Mouse (Mus musculus) cerebellum, adult 2 months (tissue): ENCODE results near the gene Mob2. TPM values are rescaled to one million over a fixed set of nuclear protein-coding genes. Genes with fewer than 3 reads are reported as not detected.

Source experiments
- DNase-seq, 2 experiments: peaks; one replicate each; pipeline ENCODE4 v3.0.0; 2021
- H3K27ac ChIP-seq: fragments of 200-500 bp; 2 replicates; pipeline ENCODE4 v1.5.1; 2012; ENCODE audit warnings: low read length, control low read depth, inconsistent platforms; ENCODE audit not compliant: insufficient read depth
- H3K27me3 ChIP-seq: fragments of 200-500 bp; 2 replicates; pipeline ENCODE4 v1.6.1; 2012; ENCODE audit warnings: inconsistent platforms, mild to moderate bottlenecking, low read length, moderate library complexity; ENCODE audit not compliant: control insufficient read depth, insufficient read depth
- H3K4me1 ChIP-seq: fragments of 200-500 bp; 2 replicates; pipeline ENCODE4 v1.6.1; 2011; ENCODE audit warnings: low read length; ENCODE audit not compliant: control insufficient read depth, insufficient read depth
- H3K4me3 ChIP-seq: fragments of 200-500 bp; replicated peaks from 2 replicates; pipeline ENCODE3; 2011; ENCODE audit warnings: mild to moderate bottlenecking, low read depth, low read length, control low read depth; ENCODE audit not compliant: insufficient read depth
- CTCF ChIP-seq: fragments of 200-500 bp; IDR thresholded peaks from 2 replicates; pipeline ENCODE4 v1.5.1; 2011; ENCODE audit warnings: low read depth, mild to moderate bottlenecking, control low read depth, low read length, moderate library complexity, borderline replicate concordance; ENCODE audit not compliant: insufficient read depth
- POLR2A ChIP-seq: fragments of 200-500 bp; IDR thresholded peaks from 2 replicates; pipeline ENCODE4 v1.6.1; 2011; ENCODE audit warnings: low read length, control low read depth, borderline replicate concordance; ENCODE audit not compliant: insufficient read depth
- WGBS: fragments of 180-500 bp; shearing (Covaris S2); methylation state at CpG from one replicate; pipeline ENCODE4 v1.1.7; 2018; 5-methylcytosine and 5-hydroxymethylcytosine counted together
- polyA plus RNA-seq: library from polyadenylated mRNA; depleted of rRNA; stranded (reverse); fragments of >200 nt; gene quantifications from 2 replicates; pipeline ENCODE4 v1.2.3, GENCODE M21; 2012; rRNA removed

Mob2 gene
- polyA plus RNA-seq: 67.5 and 73.4 TPM in 2 replicates

GRCm38 (mm10) chr7:142060931-142061565, at the start of gene Mob2:
TSS of gene Mob2 (minus strand) at chr7:142061065.
- WGBS: under 1% methylated on average over 48 of the region's 49 CpGs
- H3K27ac ChIP-seq: peak within 1 kb of the TSS; percentile 69
- TF ChIP-seq CTCF (no peak), POLR2A (peak; percentile 95)

GRCm38 (mm10) chr7:142104747-142105146, 43.9 kb upstream of the Mob2 start:
- no peaks in the 10 kb centered on the region for H3K4me1 ChIP-seq
- 67% methylated on average over 5 of the region's 5 CpGs for WGBS
- TF ChIP-seq CTCF (no peak), POLR2A (no peak)

More at GRCm38 (mm10) chr7:142060931-142061565, at the start of gene Mob2:
- DNase-seq: peak; percentile 94
- Histone ChIP-seq H3K27me3 (no peaks in the 10 kb centered on the region), H3K4me3 (peak within 1 kb of the TSS; percentile 68), H3K4me1 (peaks cover 18% of the 10 kb centered on the region)

GRCm38 (mm10) chr7:142097776-142098175, 36.9 kb upstream of the Mob2 start:
- TF ChIP-seq CTCF: peak; percentile 98
- TF ChIP-seq POLR2A: no peak
- 4% methylated on average over 9 of the region's 9 CpGs for WGBS
- no peaks in the 10 kb centered on the region for H3K27me3 ChIP-seq
- H3K4me3 ChIP-seq: no peak overlapping the region
- peaks cover 10% of the 10 kb centered on the region; the same call in 1 of the 2 replicates for H3K4me1 ChIP-seq
- H3K27ac ChIP-seq: no peak overlapping the region
- peak; percentile 84 to 91 for DNase-seq

More at GRCm38 (mm10) chr7:142104747-142105146, 43.9 kb upstream of the Mob2 start:
- Histone ChIP-seq H3K4me3 (no peak overlapping the region), H3K27ac (no peak overlapping the region), H3K27me3 (no peaks in the 10 kb centered on the region)
- DNase-seq: no peak

- 76% methylated on average over 4 of the region's 4 CpGs for WGBS
- no peak for TF ChIP-seq POLR2A
- no peak for TF ChIP-seq CTCF
- no peaks in the 10 kb centered on the region for H3K27me3 ChIP-seq
- H3K4me1 ChIP-seq: peaks cover 13% of the 10 kb centered on the region
- H3K4me3 ChIP-seq: no peak overlapping the region
- no peak overlapping the region for H3K27ac ChIP-seq
- no peak for DNase-seq
Measured at GRCm38 (mm10) chr7:142096701-142097100, 35.8 kb upstream of the Mob2 start.

- TF ChIP-seq POLR2A (peak; percentile 56; the same call in 1 of the 2 replicates), CTCF (peak; percentile 42; the same call in 1 of the 2 replicates)
- H3K27ac ChIP-seq: peak within 1 kb of the TSS; percentile 98
- WGBS: under 1% methylated on average over 62 of the region's 63 CpGs
- peaks cover 25% of the 10 kb centered on the region for H3K4me1 ChIP-seq
- peak; percentile 98 for DNase-seq
- H3K27me3 ChIP-seq: no peaks in the 10 kb centered on the region
- H3K4me3 ChIP-seq: peak within 1 kb of the TSS; percentile 89
Measured at GRCm38 (mm10) chr7:142095183-142095931, 34.5 kb upstream of the Mob2 start, which contains the start of gene Dusp8. TSS of gene Dusp8 (minus strand) at chr7:142095843.

- Histone ChIP-seq H3K27ac (peak overlapping the region; percentile 98), H3K4me3 (peak overlapping the region; percentile 89), H3K4me1 (peaks cover 33% of the 10 kb centered on the region), H3K27me3 (no peaks in the 10 kb centered on the region)
- TF ChIP-seq CTCF: no peak
- peak; percentile 41; the same call in 1 of the 2 replicates for TF ChIP-seq POLR2A
- under 1% methylated on average over 89 of the region's 89 CpGs for WGBS
- DNase-seq: peak; percentile 84 to 87
Measured at GRCm38 (mm10) chr7:142094301-142095143, 33.7 kb upstream of the Mob2 start.

- Histone ChIP-seq H3K27me3 (no peaks in the 10 kb centered on the region), H3K4me1 (peaks cover 39% of the 10 kb centered on the region), H3K27ac (peak overlapping the region; percentile 98), H3K4me3 (peak overlapping the region; percentile 89)
- TF ChIP-seq POLR2A (no peak), CTCF (no peak)
- DNase-seq: peak in 1 of 2 experiments; percentile 36
- WGBS: 3% methylated on average over 6 of the region's 6 CpGs
Measured at GRCm38 (mm10) chr7:142093696-142094240, 32.9 kb upstream of the Mob2 start.
